In genomic region chr8:83593325-83594166, GRCm38 (mm10) we compare ENCODE assay signal across 8 mouse cellular contexts. TPM values are rescaled to one million over a fixed set of nuclear protein-coding genes. Genes with fewer than 3 reads are reported as not detected.
A peak's percentile ranks its signal among the peaks of the same experiment; 100 is the strongest.
DNase-seq lines count a peak whose midpoint lies in the region; ATAC-seq and TF ChIP-seq lines count a peak whose summit lies in the region.

No protein-coding gene starts in this region.

- no peaks in the 10 kb centered on the region for H3K9me3 ChIP-seq in kidney, embryonic 14.5 days (ENCODE audit: control insufficient read depth, low read length)
- no peaks in the 10 kb centered on the region for H3K9me3 ChIP-seq in forebrain, embryonic 15.5 days
- H3K9me3 ChIP-seq in liver, postnatal 0 days (ENCODE audit: low read length): no peaks in the 10 kb centered on the region

- no peak for TF ChIP-seq CTCF in liver, postnatal 0 days (IDR thresholded peaks at IDR 0.05; ENCODE audit: low read depth)

- peak overlapping the region; percentile 91 for H3K9ac ChIP-seq in kidney, embryonic 14.5 days (ENCODE audit: low read depth, low read length)
- peak overlapping the region; percentile 86 for H3K9ac ChIP-seq in forebrain, embryonic 15.5 days (replicated peaks)
- peak overlapping the region; percentile 82 for H3K9ac ChIP-seq in liver, postnatal 0 days (replicated peaks)

- peaks cover 16% of the 10 kb centered on the region; the same call in 1 of the 2 replicates for H3K36me3 ChIP-seq in kidney, embryonic 14.5 days (ENCODE audit: control insufficient read depth, insufficient read depth, low read length)
- 0 out of 2 replicates have a peak, but pooled peaks cover 4% of the 10 kb centered on the region for H3K36me3 ChIP-seq in forebrain, embryonic 15.5 days
- 0 out of 2 replicates have a peak, but pooled peaks cover 2% of the 10 kb centered on the region for H3K36me3 ChIP-seq in liver, postnatal 0 days (replicated peaks; ENCODE audit: insufficient read depth, low read length)

- no peak for TF ChIP-seq EP300 in liver, postnatal 0 days (IDR thresholded peaks at IDR 0.05; ENCODE audit: low read depth)

- WGBS in kidney, embryonic 14.5 days: 5% methylated on average over 22 of the region's 22 CpGs
- WGBS in forebrain, embryonic 15.5 days: 5% methylated on average over 22 of the region's 22 CpGs
- WGBS in liver, postnatal 0 days (ENCODE audit: insufficient replicate concordance): 4% methylated on average over 22 of the region's 22 CpGs

- peak overlapping the region; percentile 80 for H3K27ac ChIP-seq in kidney, embryonic 14.5 days (ENCODE audit: low read depth, low read length)
- peak overlapping the region; percentile 93 for H3K27ac ChIP-seq in forebrain, embryonic 15.5 days (replicated peaks)
- H3K27ac ChIP-seq in liver, postnatal 0 days (ENCODE audit: low read depth): peak overlapping the region; percentile 94

- H3K4me3 ChIP-seq in kidney, embryonic 14.5 days (ENCODE audit: low read length): peak overlapping the region; percentile 80
- H3K4me3 ChIP-seq in forebrain, embryonic 15.5 days: peak overlapping the region; percentile 58
- peak overlapping the region; percentile 76 for H3K4me3 ChIP-seq in liver, postnatal 0 days (ENCODE audit: low read depth, low read length)

- DNase-seq in kidney, postnatal 14 days: no peak
- peak; percentile 63 for DNase-seq in Muller cell, postnatal 12 days (ENCODE audit: inconsistent ontology term)
- DNase-seq in liver, postnatal 0 days: no peak
- DNase-seq in urinary bladder, postnatal 10 days (ENCODE audit: low spot score): no peak
- DNase-seq in layer of hippocampus, adult 18-20 months (ENCODE audit: low spot score in 2 of 2): no peak
- DNase-seq in left cerebral cortex, adult 11 months (ENCODE audit: low spot score): no peak

- no peaks in the 10 kb centered on the region for H3K27me3 ChIP-seq in kidney, embryonic 14.5 days (ENCODE audit: control insufficient read depth, insufficient read depth, low read length)
- H3K27me3 ChIP-seq in forebrain, embryonic 15.5 days: no peaks in the 10 kb centered on the region
- H3K27me3 ChIP-seq in liver, postnatal 0 days (ENCODE audit: insufficient read depth, low read length): no peaks in the 10 kb centered on the region

- H3K4me1 ChIP-seq in kidney, embryonic 14.5 days (ENCODE audit: control insufficient read depth, insufficient read depth, low read length): peaks cover 20% of the 10 kb centered on the region
- peaks cover 46% of the 10 kb centered on the region for H3K4me1 ChIP-seq in forebrain, embryonic 15.5 days
- H3K4me1 ChIP-seq in liver, postnatal 0 days (ENCODE audit: insufficient read depth): peaks cover 13% of the 10 kb centered on the region

- ATAC-seq in kidney, embryonic 14.5 days (ENCODE audit: low FRiP score, low TSS enrichment): no peak
- ATAC-seq in forebrain, embryonic 15.5 days (replicated peaks): no peak
- ATAC-seq in liver, postnatal 0 days: peak; percentile 13

- peak overlapping the region; percentile 66 for H3K4me2 ChIP-seq in kidney, embryonic 14.5 days (replicated peaks; ENCODE audit: low read depth, low read length)
- H3K4me2 ChIP-seq in forebrain, embryonic 15.5 days (replicated peaks): peak overlapping the region; percentile 62
- H3K4me2 ChIP-seq in liver, postnatal 0 days (ENCODE audit: low read depth, low read length): peak overlapping the region; percentile 94

RNA-seq across cellular contexts. Expression of gene Tecr, which starts 14.2 kb away (rescaled TPM):
- 661 and 682 TPM in 2 replicates for polyA plus RNA-seq in kidney, embryonic 14.5 days (2014; fragmentation: Nextera tagmentation; extraction: Ambion mirVana)
- 683 and 712 TPM in 2 replicates for polyA plus RNA-seq in forebrain, embryonic 15.5 days (2015; fragmentation: Nextera tagmentation; extraction: Ambion mirVana)
- polyA plus RNA-seq in liver, postnatal 0 days (2015; fragmentation: Nextera tagmentation; extraction: Ambion mirVana): 252 and 258 TPM in 2 replicates
- total RNA-seq in layer of hippocampus, adult 18-20 months (2021): 100 to 1,000 TPM; 550 to 556 TPM

RNA-seq across cellular contexts. Expression of gene Dnajb1, which starts 14.4 kb away (rescaled TPM):
- 42.5 and 48.9 TPM in 2 replicates for polyA plus RNA-seq in kidney, embryonic 14.5 days (2014; fragmentation: Nextera tagmentation; extraction: Ambion mirVana)
- polyA plus RNA-seq in forebrain, embryonic 15.5 days (2015; fragmentation: Nextera tagmentation; extraction: Ambion mirVana): 59.8 and 63.0 TPM in 2 replicates
- 29.4 and 31.6 TPM in 2 replicates for polyA plus RNA-seq in liver, postnatal 0 days (2015; fragmentation: Nextera tagmentation; extraction: Ambion mirVana)
- total RNA-seq in layer of hippocampus, adult 18-20 months (2021): 10 to 100 TPM; 53.6 to 58.1 TPM

RNA-seq across cellular contexts. Expression of gene Ndufb7, which starts 27.1 kb away (rescaled TPM):
- polyA plus RNA-seq in kidney, embryonic 14.5 days (2014; fragmentation: Nextera tagmentation; extraction: Ambion mirVana): 348 and 423 TPM in 2 replicates
- 327 and 356 TPM in 2 replicates for polyA plus RNA-seq in forebrain, embryonic 15.5 days (2015; fragmentation: Nextera tagmentation; extraction: Ambion mirVana)
- polyA plus RNA-seq in liver, postnatal 0 days (2015; fragmentation: Nextera tagmentation; extraction: Ambion mirVana): 298 and 304 TPM in 2 replicates
- total RNA-seq in layer of hippocampus, adult 18-20 months (2021): 100 to 1,000 TPM; 161 to 162 TPM

RNA-seq across cellular contexts. Expression of gene Olfr370, which starts 58.0 kb away (rescaled TPM):
- not detected in 2 replicates for polyA plus RNA-seq in kidney, embryonic 14.5 days (2014; fragmentation: Nextera tagmentation; extraction: Ambion mirVana)
- 0.06 and 0.08 TPM in 2 replicates for polyA plus RNA-seq in forebrain, embryonic 15.5 days (2015; fragmentation: Nextera tagmentation; extraction: Ambion mirVana)
- polyA plus RNA-seq in liver, postnatal 0 days (2015; fragmentation: Nextera tagmentation; extraction: Ambion mirVana): not detected in 2 replicates
- total RNA-seq in layer of hippocampus, adult 18-20 months (2021): not detected

RNA-seq across cellular contexts. Expression of gene Gipc1, which starts 58.9 kb away (rescaled TPM):
- 168 and 210 TPM in 2 replicates for polyA plus RNA-seq in kidney, embryonic 14.5 days (2014; fragmentation: Nextera tagmentation; extraction: Ambion mirVana)
- 161 and 168 TPM in 2 replicates for polyA plus RNA-seq in forebrain, embryonic 15.5 days (2015; fragmentation: Nextera tagmentation; extraction: Ambion mirVana)
- 44.4 and 46.1 TPM in 2 replicates for polyA plus RNA-seq in liver, postnatal 0 days (2015; fragmentation: Nextera tagmentation; extraction: Ambion mirVana)
- 10 to 100 TPM; 52.1 to 59.2 TPM for total RNA-seq in layer of hippocampus, adult 18-20 months (2021)
